12 mouse cellular contexts compared by ENCODE assay signal in genomic region chr10:56432390-56432709, GRCm38 (mm10). TPM values are rescaled to one million over a fixed set of nuclear protein-coding genes. Genes with fewer than 3 reads are reported as not detected.
A peak's percentile ranks its signal among the peaks of the same experiment; 100 is the strongest.
DNase-seq lines count a peak whose midpoint lies in the region; ATAC-seq and TF ChIP-seq lines count a peak whose summit lies in the region.
"Had no signal": no experiment of that assay in that cellular context is flagged by ENCODE, and none has a peak within 500 bp of the region (broad histone marks: within the 10 kb centered on the region; RNA-seq: fewer than 3 reads in every experiment).

No protein-coding gene starts in this region.

- no peak overlapping the region for H3K4me3 ChIP-seq in heart, embryonic 15.5 days
- no peak overlapping the region for H3K4me3 ChIP-seq in midbrain, embryonic 12.5 days
- no peak overlapping the region for H3K4me3 ChIP-seq in midbrain, embryonic 10.5 days
- H3K4me3 ChIP-seq in intestine, postnatal 0 days (ENCODE audit: low read depth, low read length): no peak overlapping the region
- no peak overlapping the region; the same call in 1 of the 2 replicates for H3K4me3 ChIP-seq in stomach, postnatal 0 days (ENCODE audit: low read depth, low read length)

- H3K4me2 ChIP-seq in heart, embryonic 15.5 days: peak overlapping the region; percentile 67
- peak overlapping the region; percentile 51; the same call in 1 of the 2 replicates for H3K4me2 ChIP-seq in midbrain, embryonic 12.5 days (replicated peaks)
- H3K4me2 ChIP-seq in intestine, postnatal 0 days (replicated peaks; ENCODE audit: low read depth): peak overlapping the region; percentile 52
- peak overlapping the region; percentile 54 for H3K4me2 ChIP-seq in stomach, postnatal 0 days (replicated peaks; ENCODE audit: low read depth)

- no peak overlapping the region for H3K27ac ChIP-seq in heart, embryonic 15.5 days
- H3K27ac ChIP-seq in midbrain, embryonic 12.5 days (replicated peaks): no peak overlapping the region
- no peak overlapping the region for H3K27ac ChIP-seq in midbrain, embryonic 10.5 days (replicated peaks)
- H3K27ac ChIP-seq in intestine, postnatal 0 days (ENCODE audit: low read depth, low read length): no peak overlapping the region
- H3K27ac ChIP-seq in stomach, postnatal 0 days (replicated peaks): no peak overlapping the region
- H3K27ac ChIP-seq: layer of hippocampus, adult 2 months had no signal

- no peak for ATAC-seq in heart, embryonic 15.5 days (replicated peaks; ENCODE audit: insufficient number of reproducible peaks, insufficient read depth, low FRiP score, low read depth)
- no peak for ATAC-seq in midbrain, embryonic 12.5 days (ENCODE audit: low FRiP score, low read depth)
- no peak for ATAC-seq in intestine, postnatal 0 days
- no peak for ATAC-seq in stomach, postnatal 0 days (ENCODE audit: low FRiP score, low TSS enrichment)
- ATAC-seq: CD4-positive, CD25-positive, alpha-beta regulatory T cell, adult 4 months had no signal

- no peaks in the 10 kb centered on the region for H3K27me3 ChIP-seq in heart, embryonic 15.5 days
- no peaks in the 10 kb centered on the region; the same call in 1 of the 2 replicates for H3K27me3 ChIP-seq in midbrain, embryonic 12.5 days
- no peaks in the 10 kb centered on the region for H3K27me3 ChIP-seq in midbrain, embryonic 10.5 days (ENCODE audit: low read depth, poor library complexity, severe bottlenecking)
- H3K27me3 ChIP-seq in intestine, postnatal 0 days (replicated peaks; ENCODE audit: control insufficient read depth, insufficient read depth, low read length): no peaks in the 10 kb centered on the region
- H3K27me3 ChIP-seq in stomach, postnatal 0 days (ENCODE audit: control insufficient read depth, insufficient read depth, low read length): no peaks in the 10 kb centered on the region

- H3K36me3 ChIP-seq in heart, embryonic 15.5 days: no peaks in the 10 kb centered on the region
- no peaks in the 10 kb centered on the region for H3K36me3 ChIP-seq in midbrain, embryonic 12.5 days
- no peaks in the 10 kb centered on the region for H3K36me3 ChIP-seq in midbrain, embryonic 10.5 days
- no peaks in the 10 kb centered on the region for H3K36me3 ChIP-seq in intestine, postnatal 0 days (ENCODE audit: control insufficient read depth, insufficient read depth)
- no peaks in the 10 kb centered on the region for H3K36me3 ChIP-seq in stomach, postnatal 0 days (ENCODE audit: control insufficient read depth, insufficient read depth, low read length)

- TF ChIP-seq CTCF in intestine, postnatal 0 days (IDR thresholded peaks at IDR 0.05; ENCODE audit: low read depth): no peak
- no peak for TF ChIP-seq CTCF in stomach, postnatal 0 days (IDR thresholded peaks at IDR 0.05; ENCODE audit: low read depth)

- TF ChIP-seq EP300 in stomach, postnatal 0 days (optimal IDR thresholded peaks at IDR 0.05): no peak

- no peak for DNase-seq in heart, postnatal 25 days (ENCODE audit: low spot score)
- no peak for DNase-seq in midbrain, embryonic 10.5 days (ENCODE audit: low spot score)
- DNase-seq in stomach, postnatal 0 days (ENCODE audit: low spot score): no peak
- no peak for DNase-seq in gastrocnemius, postnatal 36 days
- no peak for DNase-seq in right cerebral cortex, adult 2 months (ENCODE audit: low spot score in 2 of 2)
- DNase-seq: cerebellum, postnatal 36 days; heart, adult 18-20 months had no signal

- 49% methylated on average over 6 of the region's 6 CpGs for WGBS in heart, embryonic 15.5 days
- WGBS in midbrain, embryonic 12.5 days: 79% methylated on average over 6 of the region's 6 CpGs
- WGBS in midbrain, embryonic 10.5 days: 85% methylated on average over 6 of the region's 6 CpGs
- 27% methylated on average over 6 of the region's 6 CpGs for WGBS in intestine, postnatal 0 days
- 29% methylated on average over 6 of the region's 6 CpGs for WGBS in stomach, postnatal 0 days

- no peaks in the 10 kb centered on the region for H3K9me3 ChIP-seq in heart, embryonic 15.5 days (replicated peaks)
- no peaks in the 10 kb centered on the region for H3K9me3 ChIP-seq in midbrain, embryonic 12.5 days
- H3K9me3 ChIP-seq in midbrain, embryonic 10.5 days (replicated peaks): no peaks in the 10 kb centered on the region
- H3K9me3 ChIP-seq in intestine, postnatal 0 days (ENCODE audit: control insufficient read depth): no peaks in the 10 kb centered on the region
- no peaks in the 10 kb centered on the region for H3K9me3 ChIP-seq in stomach, postnatal 0 days (ENCODE audit: control insufficient read depth, low read length)

- H3K9ac ChIP-seq in heart, embryonic 15.5 days: no peak overlapping the region
- H3K9ac ChIP-seq in midbrain, embryonic 12.5 days (replicated peaks): no peak overlapping the region
- H3K9ac ChIP-seq in intestine, postnatal 0 days (ENCODE audit: low read depth, low read length): no peak overlapping the region
- no peak overlapping the region for H3K9ac ChIP-seq in stomach, postnatal 0 days (ENCODE audit: low read length)

- peaks cover 7% of the 10 kb centered on the region for H3K4me1 ChIP-seq in heart, embryonic 15.5 days (replicated peaks)
- peaks cover 9% of the 10 kb centered on the region; the same call in 1 of the 2 replicates for H3K4me1 ChIP-seq in midbrain, embryonic 12.5 days
- peaks cover 12% of the 10 kb centered on the region for H3K4me1 ChIP-seq in midbrain, embryonic 10.5 days
- no peaks in the 10 kb centered on the region for H3K4me1 ChIP-seq in intestine, postnatal 0 days (replicated peaks; ENCODE audit: control insufficient read depth, insufficient read depth, low read length)
- H3K4me1 ChIP-seq in stomach, postnatal 0 days (replicated peaks; ENCODE audit: control insufficient read depth, insufficient read depth): 0 out of 2 replicates have a peak, but pooled peaks cover 3% of the 10 kb centered on the region

- intact Hi-C loops in heart, postnatal 25 days (cut with DNase I): no loop called here
- intact Hi-C loops in gastrocnemius, postnatal 36 days (cut with DNase I): no loop called here

RNA-seq across cellular contexts. Expression of gene Gja1, which starts 55.2 kb away (rescaled TPM):
- polyA plus RNA-seq in heart, embryonic 15.5 days (2015; fragmentation: Nextera tagmentation; extraction: Ambion mirVana): 368 and 467 TPM in 2 replicates
- total RNA-seq in heart, postnatal 25 days (2021): 100 to 1,000 TPM; 402 to 446 TPM
- 137 and 185 TPM in 2 replicates for polyA plus RNA-seq in midbrain, embryonic 12.5 days (2016; fragmentation: Nextera tagmentation; extraction: Ambion mirVana)
- 121 and 144 TPM in 2 replicates for polyA plus RNA-seq in midbrain, embryonic 10.5 days (2016; fragmentation: Nextera tagmentation; extraction: Ambion mirVana)
- polyA plus RNA-seq in intestine, postnatal 0 days (2015; fragmentation: Nextera tagmentation; extraction: Ambion mirVana): 30.6 and 32.0 TPM in 2 replicates
- 136 and 141 TPM in 2 replicates for polyA plus RNA-seq in stomach, postnatal 0 days (2015; fragmentation: Nextera tagmentation; extraction: Ambion mirVana)
- total RNA-seq in gastrocnemius, postnatal 36 days (2021): 1 to 10 TPM; 9.3 to 9.6 TPM
